Mouse (Mus musculus) urinary bladder, postnatal 36 days (tissue): ENCODE measurements around the gene Camta1.

Experiments used
- DNase-seq, 2 experiments: peaks; one replicate each; pipeline ENCODE4 v3.0.0; 2022; ENCODE audit warnings: low spot score in 2 of 2, mixed read lengths in 1 of 2

Camta1 gene

GRCm38 (mm10) chr4:151330983-151331382 lies 530.7 kb downstream of the Camta1 start:
- no peak for DNase-seq

GRCm38 (mm10) chr4:151328071-151328470 lies 533.6 kb downstream of the Camta1 start:
- no peak for DNase-seq

- no peak for DNase-seq
These were observed 534.5 kb downstream of the Camta1 start for GRCm38 (mm10) chr4:151326971-151327686.

GRCm38 (mm10) chr4:151316428-151316827 lies 545.2 kb downstream of the Camta1 start:
- DNase-seq = no peak

GRCm38 (mm10) chr4:151315726-151316125 lies 546.0 kb downstream of the Camta1 start:
- DNase-seq = no peak

GRCm38 (mm10) chr4:151310773-151311172 lies 550.9 kb downstream of the Camta1 start:
- DNase-seq = no peak

- no peak for DNase-seq
These were observed 551.5 kb downstream of the Camta1 start for GRCm38 (mm10) chr4:151310056-151310685.

GRCm38 (mm10) chr4:151306890-151307289 lies 554.8 kb downstream of the Camta1 start:
- no peak for DNase-seq

- no peak for DNase-seq
These were observed 555.3 kb downstream of the Camta1 start for GRCm38 (mm10) chr4:151306311-151306765.

- DNase-seq = no peak
These were observed 555.9 kb downstream of the Camta1 start for GRCm38 (mm10) chr4:151305761-151306160.

- no peak for DNase-seq
These were observed 557.7 kb downstream of the Camta1 start for GRCm38 (mm10) chr4:151303931-151304330.

- no peak for DNase-seq
These were observed 558.2 kb downstream of the Camta1 start for GRCm38 (mm10) chr4:151303436-151303835.

- peak in 1 of 2 experiments; percentile 49 for DNase-seq
These were observed 559.2 kb downstream of the Camta1 start for GRCm38 (mm10) chr4:151302195-151303126.

GRCm38 (mm10) chr4:151301337-151301736 lies 560.3 kb downstream of the Camta1 start:
- no peak for DNase-seq

GRCm38 (mm10) chr4:151300706-151301105 lies 561.0 kb downstream of the Camta1 start:
- DNase-seq = peak in 1 of 2 experiments; percentile 8

- DNase-seq = no peak
These were observed 566.0 kb downstream of the Camta1 start for GRCm38 (mm10) chr4:151295515-151296203.

- DNase-seq = peak in 1 of 2 experiments; percentile 19
These were observed 572.6 kb downstream of the Camta1 start for GRCm38 (mm10) chr4:151288893-151289585.

GRCm38 (mm10) chr4:151285905-151286445 lies 575.7 kb downstream of the Camta1 start:
- no peak for DNase-seq

- DNase-seq = no peak
These were observed 576.2 kb downstream of the Camta1 start for GRCm38 (mm10) chr4:151285432-151285831.

GRCm38 (mm10) chr4:151283092-151283741 lies 578.5 kb downstream of the Camta1 start:
- peak; percentile 27 to 53 for DNase-seq
